Mouse (Mus musculus): ENCODE results near the gene Emp3.
"Not testable (repeated sequence)": the region's sequence is repeated elsewhere in the genome, so short reads cannot be mapped to it uniquely, and the experiment has no call there.

DNA sequence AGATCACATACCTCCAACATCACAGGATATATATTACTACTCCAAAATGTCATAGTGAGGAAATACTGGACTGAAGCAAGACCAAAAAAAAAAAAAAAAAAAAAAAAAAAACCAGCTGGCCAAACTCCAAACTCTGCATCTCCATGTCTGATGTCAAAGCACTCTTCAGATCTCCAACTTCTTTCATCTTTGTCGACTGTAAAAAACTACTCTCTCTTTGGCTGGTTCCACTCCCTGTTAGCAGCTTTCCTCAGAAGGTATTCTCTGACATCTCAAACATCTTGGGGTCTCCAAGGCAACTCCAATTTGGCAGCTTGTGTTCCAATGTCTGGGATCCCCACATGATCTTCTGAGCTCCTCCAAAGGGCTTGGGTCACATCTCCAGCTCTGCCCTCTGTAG lies 42.9 kb downstream of the Emp3 start, which contains the start of gene Grin2d:
- TF ChIP-seq POLR2A (IDR thresholded peaks at IDR 0.05; ENCODE audit: insufficient read length, low read depth); E2F4 (IDR thresholded peaks at IDR 0.05; ENCODE audit: insufficient read depth); CEBPB (IDR thresholded peaks at IDR 0.05; ENCODE audit: insufficient read depth, poor library complexity, severe bottlenecking); REST (IDR thresholded peaks at IDR 0.05; ENCODE audit: insufficient read depth, insufficient read length); POLR2AphosphoS2 (IDR thresholded peaks at IDR 0.05; ENCODE audit: insufficient read length, low read depth); SRF (IDR thresholded peaks at IDR 0.05; ENCODE audit: control insufficient read depth, insufficient read length, low read depth); MAX (IDR thresholded peaks at IDR 0.05; ENCODE audit: low read depth): not testable (repeated sequence)

All from myocyte (in vitro differentiated cells).